Mouse (Mus musculus) myocyte (in vitro differentiated cells): ENCODE results near the gene Cebpg. TPM values are rescaled to one million over a fixed set of nuclear protein-coding genes. Genes with fewer than 3 reads are reported as not detected.

Experiments used
- H3K27me3 ChIP-seq: one replicate; pipeline ENCODE4 v1.6.1; 2011; ENCODE audit not compliant: control insufficient read depth, insufficient read depth, insufficient read length
- H3K36me3 ChIP-seq: one replicate; pipeline ENCODE4 v1.6.1; 2011; ENCODE audit not compliant: control insufficient read depth, insufficient read depth
- H3K4me2 ChIP-seq: one replicate; pipeline ENCODE4 v1.6.1; 2011; ENCODE audit warnings: low read depth, control low read depth
- H3K4me3 ChIP-seq: one replicate; pipeline ENCODE4 v1.5.1; 2011; ENCODE audit warnings: mild to moderate bottlenecking, control low read depth, moderate library complexity
- H3K79me2 ChIP-seq: one replicate; pipeline ENCODE4 v1.6.1; 2011; ENCODE audit not compliant: control insufficient read depth, insufficient read depth
- H3ac ChIP-seq: one replicate; pipeline ENCODE4 v1.6.1; 2011; ENCODE audit not compliant: control insufficient read depth, insufficient read length
- CEBPB ChIP-seq: IDR thresholded peaks from 2 replicates; pipeline ENCODE4 v1.6.1; 2011; ENCODE audit warnings: mild to moderate bottlenecking, moderate library complexity; ENCODE audit not compliant: poor library complexity, insufficient read depth, severe bottlenecking
- E2F4 ChIP-seq: IDR thresholded peaks from one replicate; pipeline ENCODE4 v1.6.1; 2011; ENCODE audit warnings: mild to moderate bottlenecking, control low read depth, moderate library complexity; ENCODE audit not compliant: insufficient read depth
- MAX ChIP-seq: IDR thresholded peaks from one replicate; pipeline ENCODE4 v1.6.1; 2011; ENCODE audit warnings: low read depth, mild to moderate bottlenecking, control low read depth
- MYOD1 ChIP-seq, 3 experiments: IDR thresholded peaks; one replicate each; pipeline ENCODE4 v1.6.1; 2011; ENCODE audit warnings: control low read depth in 2 of 3, low read depth in 2 of 3, mild to moderate bottlenecking in 2 of 3, moderate library complexity in 1 of 3; ENCODE audit not compliant: insufficient read length in 2 of 3, control insufficient read depth in 1 of 3
- MYOG ChIP-seq, 3 experiments: IDR thresholded peaks; one replicate each; pipeline ENCODE4 v1.6.1; 2011; ENCODE audit warnings: control low read depth in 2 of 3, low read depth in 2 of 3, mild to moderate bottlenecking in 2 of 3; ENCODE audit not compliant: insufficient read length in 2 of 3, control insufficient read depth in 1 of 3, insufficient read depth in 1 of 3
- POLR2A ChIP-seq: IDR thresholded peaks from one replicate; pipeline ENCODE4 v1.6.1; 2011; ENCODE audit warnings: low read depth, mild to moderate bottlenecking, control low read depth, moderate library complexity; ENCODE audit not compliant: insufficient read length
- POLR2AphosphoS2 ChIP-seq: IDR thresholded peaks from one replicate; pipeline ENCODE4 v1.6.1; 2011; ENCODE audit warnings: low read depth, control low read depth; ENCODE audit not compliant: insufficient read length
- REST ChIP-seq: IDR thresholded peaks from one replicate; pipeline ENCODE4 v1.6.1; 2011; ENCODE audit warnings: mild to moderate bottlenecking, control low read depth, moderate library complexity; ENCODE audit not compliant: insufficient read depth, insufficient read length
- SRF ChIP-seq: IDR thresholded peaks from one replicate; pipeline ENCODE4 v1.6.1; 2011; ENCODE audit warnings: low read depth; ENCODE audit not compliant: control insufficient read depth, insufficient read length
- TCF12 ChIP-seq: IDR thresholded peaks from one replicate; pipeline ENCODE4 v1.6.1; 2011; ENCODE audit warnings: mild to moderate bottlenecking, control low read depth; ENCODE audit not compliant: poor library complexity, insufficient read depth, severe bottlenecking
- TCF3 ChIP-seq: IDR thresholded peaks from one replicate; pipeline ENCODE4 v1.6.1; 2011; ENCODE audit warnings: low read depth, control low read depth; ENCODE audit not compliant: insufficient read length
- USF1 ChIP-seq: IDR thresholded peaks from one replicate; pipeline ENCODE4 v1.6.1; 2011; ENCODE audit warnings: low read depth, mild to moderate bottlenecking, control low read depth, moderate library complexity
- polyA plus RNA-seq: library from polyadenylated mRNA; unstranded; fragments of >200 nt; fragmentation: generic; extraction: Trizol; gene quantifications from one replicate; pipeline ENCODE4 v1.2.1, GENCODE M21; 2012; ENCODE audit warnings: missing spikeins

The Cebpg gene
- polyA plus RNA-seq, 1 experiment = 25.0 TPM

DNA sequence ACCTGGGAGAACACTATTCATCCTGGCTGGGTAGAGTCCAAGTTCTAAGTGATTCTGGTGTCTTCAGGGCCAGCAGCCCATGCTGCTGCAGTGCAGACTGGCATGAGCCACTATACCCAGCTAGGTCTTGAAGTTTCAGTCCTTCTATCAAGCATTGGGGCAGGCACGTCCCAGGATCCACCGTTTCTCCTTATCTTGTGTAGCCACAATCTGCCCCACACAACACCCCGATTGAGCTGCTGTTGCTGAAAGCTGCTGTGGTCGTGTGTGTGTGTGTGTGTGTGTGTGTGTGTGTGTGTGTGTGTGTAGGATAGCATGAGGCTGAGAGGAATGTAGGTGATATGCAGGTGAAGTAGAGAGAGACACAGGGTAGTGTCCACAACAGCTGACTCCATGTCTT lies 20.8 kb downstream of the Cebpg start:
- Histone ChIP-seq H3K36me3 (peaks cover 6% of the 10 kb centered on the region), H3ac (no peak overlapping the region), H3K4me3 (no peak overlapping the region), H3K79me2 (no peaks in the 10 kb centered on the region), H3K27me3 (no peaks in the 10 kb centered on the region), H3K4me2 (no peak overlapping the region)
- TF ChIP-seq TCF3 = no peak
- TF ChIP-seq POLR2AphosphoS2 = peak; percentile 31

DNA sequence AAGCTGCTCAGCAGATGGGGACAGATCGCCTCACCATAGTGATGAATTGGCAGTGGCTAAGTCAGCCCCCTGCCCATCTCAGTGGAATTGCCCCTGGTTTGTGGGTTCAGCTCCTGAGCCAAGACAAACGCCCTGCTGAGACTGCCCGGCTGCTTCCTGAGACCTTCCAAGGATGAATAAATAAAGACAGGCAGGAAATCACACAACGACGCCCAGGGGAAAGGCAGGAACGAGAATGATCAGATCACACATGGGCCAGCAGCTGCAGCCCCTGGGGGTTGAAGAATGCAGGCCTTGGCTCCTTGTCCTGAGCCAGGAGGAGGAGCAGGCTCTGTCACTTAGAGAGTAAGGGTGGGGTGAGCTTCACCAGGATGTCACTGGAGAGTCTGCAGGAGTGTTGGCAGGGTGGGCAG lies 21.2 kb downstream of the Cebpg start:
- no peaks in the 10 kb centered on the region for H3K79me2 ChIP-seq
- H3ac ChIP-seq = no peak overlapping the region
- H3K27me3 ChIP-seq = no peaks in the 10 kb centered on the region
- H3K36me3 ChIP-seq = peaks cover 6% of the 10 kb centered on the region
- TF ChIP-seq MYOG (IDR thresholded peaks at IDR 0.05; ENCODE audit: control insufficient read depth in 1 of 3, insufficient read depth in 1 of 3, insufficient read length in 2 of 3, low read depth in 2 of 3) (peak; percentile 6 to 79 (median 24)), USF1 (no peak), MYOD1 (IDR thresholded peaks at IDR 0.05; ENCODE audit: control insufficient read depth in 1 of 3, insufficient read length in 2 of 3, low read depth in 2 of 3) (peak in 2 of 3 experiments; percentile 52 to 79)
- H3K4me2 ChIP-seq = no peak overlapping the region
- no peak overlapping the region for H3K4me3 ChIP-seq

DNA sequence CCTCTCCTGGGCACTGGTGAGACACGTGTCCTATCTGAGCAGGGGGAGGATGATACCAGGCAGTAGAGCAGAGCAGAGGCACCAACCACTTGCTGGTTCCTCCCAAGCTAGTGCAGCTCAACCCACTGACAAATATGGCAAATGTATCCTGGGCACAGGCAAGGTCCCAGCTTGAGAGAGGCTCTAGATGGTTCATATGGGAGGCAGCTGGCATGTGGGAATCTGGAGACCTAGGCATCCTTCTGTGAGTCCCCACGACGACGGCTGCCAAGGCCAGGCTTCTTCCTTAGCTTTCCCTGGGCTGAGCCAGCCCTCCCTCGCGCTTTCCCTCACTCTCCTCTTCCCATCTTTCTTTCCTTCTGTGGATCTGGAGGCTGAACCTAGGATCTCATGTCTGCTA lies 25.8 kb downstream of the Cebpg start:
- Histone ChIP-seq H3K27me3 (no peaks in the 10 kb centered on the region), H3K4me2 (no peak overlapping the region), H3K4me3 (no peak overlapping the region), H3K36me3 (peaks cover 6% of the 10 kb centered on the region), H3ac (no peak overlapping the region), H3K79me2 (no peaks in the 10 kb centered on the region)
- TF ChIP-seq CEBPB = no peak
- TF ChIP-seq SRF = peak; percentile 25
- TF ChIP-seq MYOG (IDR thresholded peaks at IDR 0.05; ENCODE audit: control insufficient read depth in 1 of 3, insufficient read depth in 1 of 3, insufficient read length in 2 of 3, low read depth in 2 of 3) = no peak

DNA sequence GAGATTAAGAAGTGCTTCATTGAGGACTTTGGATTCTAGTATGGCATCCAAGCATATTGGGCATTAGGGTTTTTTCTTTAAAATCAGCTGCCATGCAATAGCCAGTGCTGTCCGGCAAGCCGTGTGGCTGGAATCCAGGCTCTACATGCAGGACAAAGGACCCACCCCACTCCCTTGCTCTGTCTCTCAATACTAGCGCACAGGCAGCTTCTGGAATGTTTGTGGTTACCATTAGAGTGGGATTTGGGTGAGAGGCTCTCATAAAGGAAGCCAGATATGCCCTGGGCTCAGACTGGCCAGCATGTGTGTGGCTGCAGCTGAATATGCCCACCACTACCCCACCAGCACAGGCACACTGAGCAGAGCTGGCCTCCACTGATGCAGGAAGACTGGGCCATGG lies 26.7 kb downstream of the Cebpg start:
- Histone ChIP-seq H3ac (no peak overlapping the region), H3K4me3 (no peak overlapping the region), H3K27me3 (no peaks in the 10 kb centered on the region), H3K4me2 (no peak overlapping the region), H3K36me3 (peaks cover 6% of the 10 kb centered on the region), H3K79me2 (no peaks in the 10 kb centered on the region)
- no peak for TF ChIP-seq USF1
- TF ChIP-seq POLR2A = no peak
- TF ChIP-seq TCF12 = no peak
- no peak for TF ChIP-seq MYOG (IDR thresholded peaks at IDR 0.05; ENCODE audit: control insufficient read depth in 1 of 3, insufficient read depth in 1 of 3, insufficient read length in 2 of 3, low read depth in 2 of 3)
- no peak for TF ChIP-seq MYOD1 (IDR thresholded peaks at IDR 0.05; ENCODE audit: control insufficient read depth in 1 of 3, insufficient read length in 2 of 3, low read depth in 2 of 3)
- TF ChIP-seq REST = no peak
- no peak for TF ChIP-seq MAX
- TF ChIP-seq CEBPB = no peak
- no peak for TF ChIP-seq POLR2AphosphoS2
- TF ChIP-seq TCF3 = no peak
- TF ChIP-seq E2F4 = no peak

DNA sequence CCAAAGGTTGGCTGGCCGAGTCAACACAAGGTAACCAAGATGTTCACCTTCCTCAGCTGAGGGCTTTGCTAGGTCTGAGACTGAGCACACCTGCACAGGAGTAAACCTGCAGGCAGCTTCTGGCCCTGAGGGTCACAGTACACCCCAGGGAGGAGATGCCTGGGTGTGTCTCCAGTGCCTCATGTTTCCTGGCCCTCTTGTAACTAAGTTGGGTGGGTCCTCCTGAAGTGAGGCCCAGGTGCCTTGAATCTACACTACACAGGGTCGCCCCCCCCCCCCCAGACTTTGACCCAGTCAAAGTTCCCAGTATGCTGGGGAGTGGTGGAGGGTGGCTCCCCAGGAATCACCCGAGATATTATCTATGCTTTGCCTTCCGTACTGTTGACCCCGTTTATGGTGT lies 27.1 kb downstream of the Cebpg start:
- Histone ChIP-seq H3K27me3 (no peaks in the 10 kb centered on the region), H3K36me3 (peaks cover 6% of the 10 kb centered on the region), H3K4me2 (no peak overlapping the region), H3K4me3 (no peak overlapping the region), H3K79me2 (no peaks in the 10 kb centered on the region), H3ac (no peak overlapping the region)
- TF ChIP-seq TCF12 = no peak
- TF ChIP-seq POLR2AphosphoS2 = peak; percentile 19
- no peak for TF ChIP-seq USF1

DNA sequence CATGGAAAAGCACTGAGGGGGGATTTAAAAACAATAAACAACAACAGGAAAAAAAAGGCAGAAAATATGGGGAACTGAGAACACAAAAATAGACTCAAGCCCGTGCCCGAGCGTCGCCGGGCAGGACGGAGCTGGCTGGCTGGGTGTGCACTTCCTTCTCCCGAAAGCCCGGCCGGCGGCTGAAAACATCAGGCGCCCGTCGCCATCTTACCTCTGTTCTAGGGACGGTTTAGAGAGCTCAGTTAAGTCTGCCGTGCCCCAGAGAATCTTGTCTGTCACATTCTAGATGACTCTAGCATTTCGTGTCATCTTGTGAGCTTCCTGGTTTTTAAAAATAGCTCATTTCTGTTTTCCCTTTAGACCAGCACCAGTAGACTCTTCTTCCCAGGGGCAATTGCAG lies 27.8 kb downstream of the Cebpg start:
- no peak overlapping the region for H3K4me2 ChIP-seq

More for the DNA sequence above, 27.8 kb downstream of the Cebpg start:
- H3K4me3 ChIP-seq = no peak overlapping the region
- no peak overlapping the region for H3ac ChIP-seq
- no peak for TF ChIP-seq POLR2AphosphoS2
- no peak for TF ChIP-seq MYOD1 (IDR thresholded peaks at IDR 0.05; ENCODE audit: control insufficient read depth in 1 of 3, insufficient read length in 2 of 3, low read depth in 2 of 3)
- TF ChIP-seq E2F4 = no peak
- TF ChIP-seq SRF = no peak
- no peak for TF ChIP-seq USF1
- TF ChIP-seq CEBPB = no peak
- TF ChIP-seq MYOG (IDR thresholded peaks at IDR 0.05; ENCODE audit: control insufficient read depth in 1 of 3, insufficient read depth in 1 of 3, insufficient read length in 2 of 3, low read depth in 2 of 3) = no peak
- TF ChIP-seq TCF3 = no peak
- H3K27me3 ChIP-seq = no peaks in the 10 kb centered on the region
- peaks cover 6% of the 10 kb centered on the region for H3K36me3 ChIP-seq
- H3K79me2 ChIP-seq = no peaks in the 10 kb centered on the region
